Mouse (Mus musculus) ES-Bruce4 (cell line): ENCODE data around the gene Bid. TPM values are rescaled to one million over a fixed set of nuclear protein-coding genes. Genes with fewer than 3 reads are reported as not detected.

Experiments used
- H3K27ac ChIP-seq: 2 replicates; pipeline ENCODE4 v1.5.1; 2012; ENCODE audit warnings: low read length, inconsistent platforms; ENCODE audit not compliant: insufficient read depth
- H3K27me3 ChIP-seq: 2 replicates; pipeline ENCODE4 v1.6.1; 2012; ENCODE audit warnings: mild to moderate bottlenecking, low read length, inconsistent platforms; ENCODE audit not compliant: control insufficient read depth, poor library complexity, insufficient read depth, severe bottlenecking
- H3K36me3 ChIP-seq: 2 replicates; pipeline ENCODE4 v1.6.1; 2012; ENCODE audit warnings: inconsistent platforms, mild to moderate bottlenecking, low read length, moderate library complexity; ENCODE audit not compliant: control insufficient read depth, poor library complexity, insufficient read depth, severe bottlenecking
- H3K4me1 ChIP-seq: one replicate; pipeline ENCODE4 v1.8.1; 2011; ENCODE audit warnings: low read length; ENCODE audit not compliant: control insufficient read depth, insufficient read depth
- H3K4me3 ChIP-seq: 2 replicates; pipeline ENCODE4 v1.5.1; 2011; ENCODE audit warnings: low read depth, mild to moderate bottlenecking, low read length
- H3K9ac ChIP-seq: 2 replicates; pipeline ENCODE4 v1.6.1; 2012; ENCODE audit warnings: low read depth, mild to moderate bottlenecking, inconsistent platforms; ENCODE audit not compliant: poor library complexity, severe bottlenecking
- H3K9me3 ChIP-seq: replicated peaks from 2 replicates; pipeline ENCODE4 v1.6.1; 2012; ENCODE audit warnings: mild to moderate bottlenecking, low read length, inconsistent platforms; ENCODE audit not compliant: control insufficient read depth, poor library complexity, insufficient read depth, severe bottlenecking
- CTCF ChIP-seq: IDR thresholded peaks from one replicate; pipeline ENCODE4 v1.8.1; 2011; ENCODE audit warnings: low read depth, low read length
- EP300 ChIP-seq: IDR thresholded peaks from 2 replicates; pipeline ENCODE4 v1.6.1; 2011; ENCODE audit warnings: low read depth, low read length; ENCODE audit not compliant: insufficient read depth
- POLR2A ChIP-seq: IDR thresholded peaks from one replicate; pipeline ENCODE4 v1.8.1; 2011; ENCODE audit warnings: low read length; ENCODE audit not compliant: insufficient read depth
- polyA plus RNA-seq: library from polyadenylated mRNA; stranded (reverse); fragments of >200 nt; gene quantifications from 2 replicates; pipeline ENCODE4 v1.2.4, GENCODE M21; 2011; ENCODE audit warnings: low read depth; ENCODE audit not compliant: missing spikeins, insufficient read depth, insufficient read length

Gene Bid
- polyA plus RNA-seq, 1 experiment: 43.8 TPM

- no peaks in the 10 kb centered on the region for H3K27me3 ChIP-seq
- no peak for TF ChIP-seq CTCF
Observed at GRCm38 (mm10) chr6:120903961-120904360, 12.7 kb downstream of the Bid start.

GRCm38 (mm10) chr6:120903450-120903912, 13.2 kb downstream of the Bid start:
- H3K9me3 ChIP-seq: no peaks in the 10 kb centered on the region
- H3K27me3 ChIP-seq: no peaks in the 10 kb centered on the region
- peaks cover 11% of the 10 kb centered on the region; the same call in 1 of the 2 replicates for H3K36me3 ChIP-seq
- no peak overlapping the region for H3K27ac ChIP-seq
- H3K4me1 ChIP-seq: peaks cover 1% of the 10 kb centered on the region
- peak; percentile 60 for TF ChIP-seq CTCF
- no peak for TF ChIP-seq POLR2A
- H3K9ac ChIP-seq: no peak overlapping the region
- H3K4me3 ChIP-seq: no peak overlapping the region

More at GRCm38 (mm10) chr6:120903961-120904360, 12.7 kb downstream of the Bid start:
- Histone ChIP-seq H3K36me3 (peaks cover 11% of the 10 kb centered on the region; the same call in 1 of the 2 replicates), H3K9me3 (no peaks in the 10 kb centered on the region), H3K27ac (no peak overlapping the region), H3K4me1 (peaks cover 1% of the 10 kb centered on the region), H3K9ac (no peak overlapping the region), H3K4me3 (no peak overlapping the region)

GRCm38 (mm10) chr6:120901776-120902645, 14.6 kb downstream of the Bid start:
- no peaks in the 10 kb centered on the region for H3K9me3 ChIP-seq
- no peaks in the 10 kb centered on the region for H3K4me1 ChIP-seq
- H3K27ac ChIP-seq: no peak overlapping the region
- H3K4me3 ChIP-seq: no peak overlapping the region
- no peaks in the 10 kb centered on the region for H3K27me3 ChIP-seq
- TF ChIP-seq POLR2A (no peak), CTCF (no peak), EP300 (no peak)
- H3K9ac ChIP-seq: no peak overlapping the region
- H3K36me3 ChIP-seq: peaks cover 11% of the 10 kb centered on the region; the same call in 1 of the 2 replicates

GRCm38 (mm10) chr6:120898188-120898833, 18.3 kb downstream of the Bid start:
- no peak overlapping the region for H3K27ac ChIP-seq
- H3K27me3 ChIP-seq: no peaks in the 10 kb centered on the region
- no peaks in the 10 kb centered on the region for H3K9me3 ChIP-seq
- no peak overlapping the region for H3K4me3 ChIP-seq
- TF ChIP-seq POLR2A: no peak
- TF ChIP-seq CTCF: peak; percentile 95
- peaks cover 34% of the 10 kb centered on the region for H3K36me3 ChIP-seq
- no peaks in the 10 kb centered on the region for H3K4me1 ChIP-seq
- no peak overlapping the region for H3K9ac ChIP-seq

- Histone ChIP-seq H3K36me3 (peaks cover 37% of the 10 kb centered on the region), H3K4me1 (no peaks in the 10 kb centered on the region), H3K27me3 (no peaks in the 10 kb centered on the region), H3K9me3 (no peaks in the 10 kb centered on the region), H3K27ac (no peak overlapping the region), H3K4me3 (no peak overlapping the region), H3K9ac (no peak overlapping the region)
- TF ChIP-seq CTCF (no peak), EP300 (no peak), POLR2A (no peak)
Observed at GRCm38 (mm10) chr6:120894524-120894923, 22.1 kb downstream of the Bid start.

- peaks cover 37% of the 10 kb centered on the region for H3K36me3 ChIP-seq
- H3K9me3 ChIP-seq: no peaks in the 10 kb centered on the region
- H3K4me1 ChIP-seq: no peaks in the 10 kb centered on the region
- no peak overlapping the region for H3K27ac ChIP-seq
- TF ChIP-seq EP300 (no peak), CTCF (no peak), POLR2A (no peak)
- H3K27me3 ChIP-seq: no peaks in the 10 kb centered on the region
- no peak overlapping the region for H3K4me3 ChIP-seq
- H3K9ac ChIP-seq: no peak overlapping the region
Observed at GRCm38 (mm10) chr6:120894089-120894488, 22.6 kb downstream of the Bid start.
